Mouse (Mus musculus): ENCODE data around the gene Gpam. TPM values are rescaled to one million over a fixed set of nuclear protein-coding genes. Genes with fewer than 3 reads are reported as not detected.
"Not testable (repeated sequence)": the region's sequence is repeated elsewhere in the genome, so short reads cannot be mapped to it uniquely, and the experiment has no call there.

Gpam gene
- total and polyA plus RNA-seq, 2 experiments from 2014 or later, result 20.9 to 84.2 TPM

GRCm38 (mm10) chr19:55152983-55153382 is 25.9 kb upstream of the Gpam start:
- H3K36me3 ChIP-seq (ENCODE audit: insufficient read depth, low read length), result no peaks in the 10 kb centered on the region
- H3K9ac ChIP-seq (replicated peaks; ENCODE audit: low read length), result no peak overlapping the region
- ATAC-seq (no peak), DNase-seq (ENCODE audit: low spot score) (no peak)
- TF ChIP-seq CTCF (IDR thresholded peaks at IDR 0.05; ENCODE audit: low read depth), result no peak
- H3K9me3 ChIP-seq (ENCODE audit: low read length), result no peaks in the 10 kb centered on the region
- no peaks in the 10 kb centered on the region for H3K4me1 ChIP-seq (ENCODE audit: insufficient read depth, low read length)
- 93% methylated on average over 6 of the region's 6 CpGs for WGBS
- no peak overlapping the region for H3K4me2 ChIP-seq (ENCODE audit: low read depth, low read length)
- H3K4me3 ChIP-seq (ENCODE audit: low read length), result no peak overlapping the region
- H3K27me3 ChIP-seq (ENCODE audit: insufficient read depth, low read length), result no peaks in the 10 kb centered on the region
- H3K27ac ChIP-seq, result no peak overlapping the region

GRCm38 (mm10) chr19:55152274-55152673 is 25.2 kb upstream of the Gpam start:
- not testable (repeated sequence) for H3K9me3 ChIP-seq (ENCODE audit: low read length); H3K27ac ChIP-seq; ATAC-seq; H3K27me3 ChIP-seq (ENCODE audit: insufficient read depth, low read length); H3K9ac ChIP-seq (replicated peaks; ENCODE audit: low read length); H3K4me1 ChIP-seq (ENCODE audit: insufficient read depth, low read length); DNase-seq (ENCODE audit: low spot score); H3K4me3 ChIP-seq (ENCODE audit: low read length); H3K36me3 ChIP-seq (ENCODE audit: insufficient read depth, low read length); H3K4me2 ChIP-seq (ENCODE audit: low read depth, low read length)
- 75% methylated on average over 5 of the region's 6 CpGs for WGBS

- Histone ChIP-seq H3K36me3 (ENCODE audit: insufficient read depth, low read length) (no peaks in the 10 kb centered on the region), H3K9me3 (ENCODE audit: low read length) (no peaks in the 10 kb centered on the region), H3K27ac (no peak overlapping the region), H3K9ac (replicated peaks; ENCODE audit: low read length) (no peak overlapping the region), H3K4me3 (ENCODE audit: low read length) (no peak overlapping the region), H3K27me3 (ENCODE audit: insufficient read depth, low read length) (no peaks in the 10 kb centered on the region), H3K4me2 (ENCODE audit: low read depth, low read length) (no peak overlapping the region), H3K4me1 (ENCODE audit: insufficient read depth, low read length) (no peaks in the 10 kb centered on the region)
- DNase-seq (ENCODE audit: low spot score) (no peak), ATAC-seq (no peak)
- 61% methylated on average over 6 of the region's 6 CpGs for WGBS
- no peak for TF ChIP-seq CTCF (IDR thresholded peaks at IDR 0.05; ENCODE audit: low read depth)
Observed at GRCm38 (mm10) chr19:55149646-55150045, 22.6 kb upstream of the Gpam start.

- H3K4me2 ChIP-seq (ENCODE audit: low read depth, low read length), result no peak overlapping the region
- DNase-seq (ENCODE audit: low spot score), result no peak
- H3K4me1 ChIP-seq (ENCODE audit: insufficient read depth, low read length), result no peaks in the 10 kb centered on the region
- 86% methylated on average over 6 of the region's 6 CpGs for WGBS
- no peaks in the 10 kb centered on the region for H3K36me3 ChIP-seq (ENCODE audit: insufficient read depth, low read length)
- H3K27ac ChIP-seq, result no peak overlapping the region
- no peak for ATAC-seq
- no peak overlapping the region for H3K9ac ChIP-seq (replicated peaks; ENCODE audit: low read length)
- H3K9me3 ChIP-seq (ENCODE audit: low read length), result no peaks in the 10 kb centered on the region
- TF ChIP-seq CTCF (IDR thresholded peaks at IDR 0.05; ENCODE audit: low read depth), result no peak
- H3K4me3 ChIP-seq (ENCODE audit: low read length), result no peak overlapping the region
- H3K27me3 ChIP-seq (ENCODE audit: insufficient read depth, low read length), result no peaks in the 10 kb centered on the region
Observed at GRCm38 (mm10) chr19:55148109-55148508, 21.1 kb upstream of the Gpam start.

- no peak overlapping the region for H3K9ac ChIP-seq (replicated peaks; ENCODE audit: low read length)
- DNase-seq (ENCODE audit: low spot score) (no peak), ATAC-seq (no peak)
- no peaks in the 10 kb centered on the region for H3K4me1 ChIP-seq (ENCODE audit: insufficient read depth, low read length)
- no peak overlapping the region for H3K4me3 ChIP-seq (ENCODE audit: low read length)
- TF ChIP-seq CTCF (IDR thresholded peaks at IDR 0.05; ENCODE audit: low read depth), result no peak
- H3K4me2 ChIP-seq (ENCODE audit: low read depth, low read length), result no peak overlapping the region
- H3K9me3 ChIP-seq (ENCODE audit: low read length), result no peaks in the 10 kb centered on the region
- no peaks in the 10 kb centered on the region for H3K36me3 ChIP-seq (ENCODE audit: insufficient read depth, low read length)
- no peak overlapping the region for H3K27ac ChIP-seq
- WGBS, result 77% methylated on average over 9 of the region's 9 CpGs
- H3K27me3 ChIP-seq (ENCODE audit: insufficient read depth, low read length), result no peaks in the 10 kb centered on the region
Observed at GRCm38 (mm10) chr19:55147568-55147967, 20.5 kb upstream of the Gpam start.

GRCm38 (mm10) chr19:55145136-55145535 is 18.1 kb upstream of the Gpam start:
- no peaks in the 10 kb centered on the region for H3K27me3 ChIP-seq (ENCODE audit: insufficient read depth, low read length)
- H3K4me2 ChIP-seq (ENCODE audit: low read depth, low read length), result no peak overlapping the region
- no peak overlapping the region for H3K9ac ChIP-seq (replicated peaks; ENCODE audit: low read length)
- H3K4me1 ChIP-seq (ENCODE audit: insufficient read depth, low read length), result no peaks in the 10 kb centered on the region
- TF ChIP-seq CTCF (IDR thresholded peaks at IDR 0.05; ENCODE audit: low read depth), result no peak
- no peaks in the 10 kb centered on the region for H3K9me3 ChIP-seq (ENCODE audit: low read length)
- H3K36me3 ChIP-seq (ENCODE audit: insufficient read depth, low read length), result no peaks in the 10 kb centered on the region
- no peak overlapping the region for H3K4me3 ChIP-seq (ENCODE audit: low read length)
- WGBS, result 89% methylated on average over 2 of the region's 2 CpGs
- H3K27ac ChIP-seq, result no peak overlapping the region
- ATAC-seq (no peak), DNase-seq (ENCODE audit: low spot score) (no peak)

GRCm38 (mm10) chr19:55144691-55145090 is 17.7 kb upstream of the Gpam start:
- no peak overlapping the region for H3K4me3 ChIP-seq (ENCODE audit: low read length)
- WGBS, result 48% methylated on average over 5 of the region's 5 CpGs
- H3K27me3 ChIP-seq (ENCODE audit: insufficient read depth, low read length), result no peaks in the 10 kb centered on the region
- DNase-seq (ENCODE audit: low spot score) (no peak), ATAC-seq (no peak)
- H3K4me1 ChIP-seq (ENCODE audit: insufficient read depth, low read length), result no peaks in the 10 kb centered on the region
- no peaks in the 10 kb centered on the region for H3K36me3 ChIP-seq (ENCODE audit: insufficient read depth, low read length)
- no peak overlapping the region for H3K4me2 ChIP-seq (ENCODE audit: low read depth, low read length)
- no peaks in the 10 kb centered on the region for H3K9me3 ChIP-seq (ENCODE audit: low read length)
- no peak overlapping the region for H3K27ac ChIP-seq
- no peak for TF ChIP-seq CTCF (IDR thresholded peaks at IDR 0.05; ENCODE audit: low read depth)
- H3K9ac ChIP-seq (replicated peaks; ENCODE audit: low read length), result no peak overlapping the region
